Mouse (Mus musculus): ENCODE data around the gene Gm49321. TPM values are rescaled to one million over a fixed set of nuclear protein-coding genes. Genes with fewer than 3 reads are reported as not detected.

The Gm49321 gene
- 1 to 10 TPM; 6.7 to 7.2 TPM for total RNA-seq (2021)

GRCm38 (mm10) chr12:73937353-73937752 lies at the start of gene Gm49321:
Gene Gm49321, plus strand, starts transcription at chr12:73937653.
- DNase-seq (ENCODE audit: low spot score), result no peak
- intact Hi-C loops (cut with DNase I), result loop anchor here (5.0 kb wide), 1 partner anchor 230 kb away; no protein-coding TSS in a partner anchor

GRCm38 (mm10) chr12:73888003-73888783 lies 49.3 kb upstream of the Gm49321 start:
- no peak for DNase-seq (ENCODE audit: low spot score)
- intact Hi-C loops (cut with DNase I), result no loop called here

- intact Hi-C loops (cut with DNase I), result no loop called here
These were observed 47.9 kb upstream of the Gm49321 start for GRCm38 (mm10) chr12:73889571-73889970.

GRCm38 (mm10) chr12:73890086-73890485 lies 47.4 kb upstream of the Gm49321 start:
- intact Hi-C loops (cut with DNase I), result no loop called here
- DNase-seq (ENCODE audit: low spot score), result no peak

More at GRCm38 (mm10) chr12:73889571-73889970, 47.9 kb upstream of the Gm49321 start:
- no peak for DNase-seq (ENCODE audit: low spot score)

- no peak for DNase-seq (ENCODE audit: low spot score)
- intact Hi-C loops (cut with DNase I), result no loop called here
These were observed 44.8 kb upstream of the Gm49321 start for GRCm38 (mm10) chr12:73892616-73893015.

- DNase-seq (ENCODE audit: low spot score), result no peak
- intact Hi-C loops (cut with DNase I), result no loop called here
These were observed 42.6 kb upstream of the Gm49321 start for GRCm38 (mm10) chr12:73894838-73895237.

- no peak for DNase-seq (ENCODE audit: low spot score)
- intact Hi-C loops (cut with DNase I), result no loop called here
These were observed 41.8 kb upstream of the Gm49321 start for GRCm38 (mm10) chr12:73895674-73896073.

GRCm38 (mm10) chr12:73896471-73896870 lies 41.0 kb upstream of the Gm49321 start:
- no peak for DNase-seq (ENCODE audit: low spot score)
- intact Hi-C loops (cut with DNase I), result no loop called here

GRCm38 (mm10) chr12:73898281-73898680 lies 39.2 kb upstream of the Gm49321 start:
- DNase-seq (ENCODE audit: low spot score), result no peak
- intact Hi-C loops (cut with DNase I), result no loop called here

GRCm38 (mm10) chr12:73904133-73904934 lies 33.1 kb upstream of the Gm49321 start:
- intact Hi-C loops (cut with DNase I), result loop anchor here (10.0 kb wide), 1 partner anchor 340 kb away; no protein-coding TSS in a partner anchor
- no peak for DNase-seq (ENCODE audit: low spot score)

GRCm38 (mm10) chr12:73905041-73905440 lies 32.4 kb upstream of the Gm49321 start:
- DNase-seq (ENCODE audit: low spot score), result no peak
- intact Hi-C loops (cut with DNase I), result loop anchor here (5.0 to 10.0 kb wide), 3 partner anchors 123 to 340 kb away; no protein-coding TSS in a partner anchor

GRCm38 (mm10) chr12:73905555-73905954 lies 31.9 kb upstream of the Gm49321 start:
- no peak for DNase-seq (ENCODE audit: low spot score)
- intact Hi-C loops (cut with DNase I), result loop anchor here (5.0 to 10.0 kb wide), 3 partner anchors 123 to 341 kb away; no protein-coding TSS in a partner anchor

GRCm38 (mm10) chr12:73907079-73907672 lies 30.3 kb upstream of the Gm49321 start:
- intact Hi-C loops (cut with DNase I), result loop anchor here (5.0 to 10.0 kb wide), 3 partner anchors 125 to 342 kb away; no protein-coding TSS in a partner anchor
- no peak for DNase-seq (ENCODE audit: low spot score)

- DNase-seq (ENCODE audit: low spot score), result peak; percentile 97
- intact Hi-C loops (cut with DNase I), result loop anchor here (5.0 to 10.0 kb wide), 3 partner anchors 125 to 343 kb away; no protein-coding TSS in a partner anchor
These were observed 29.7 kb upstream of the Gm49321 start for GRCm38 (mm10) chr12:73907673-73908150.

GRCm38 (mm10) chr12:73908274-73909012 lies 29.0 kb upstream of the Gm49321 start:
- peak; percentile 55 for DNase-seq (ENCODE audit: low spot score)
- intact Hi-C loops (cut with DNase I), result loop anchor here (5.0 to 10.0 kb wide), 3 partner anchors 126 to 344 kb away; no protein-coding TSS in a partner anchor

- no peak for DNase-seq (ENCODE audit: low spot score)
- intact Hi-C loops (cut with DNase I), result loop anchor here (5.0 to 10.0 kb wide), 3 partner anchors 127 to 344 kb away; no protein-coding TSS in a partner anchor
These were observed 28.4 kb upstream of the Gm49321 start for GRCm38 (mm10) chr12:73909013-73909575.

GRCm38 (mm10) chr12:73918479-73918878 lies 19.0 kb upstream of the Gm49321 start:
- DNase-seq (ENCODE audit: low spot score), result no peak
- intact Hi-C loops (cut with DNase I), result no loop called here

GRCm38 (mm10) chr12:73930266-73930665 lies 7.2 kb upstream of the Gm49321 start:
- DNase-seq (ENCODE audit: low spot score), result no peak
- intact Hi-C loops (cut with DNase I), result no loop called here

GRCm38 (mm10) chr12:73931274-73931673 lies 6.2 kb upstream of the Gm49321 start:
- no peak for DNase-seq (ENCODE audit: low spot score)
- intact Hi-C loops (cut with DNase I), result no loop called here

All from heart, postnatal 25 days (tissue).